Mouse (Mus musculus): ENCODE results near the gene Dtl.

DNA sequence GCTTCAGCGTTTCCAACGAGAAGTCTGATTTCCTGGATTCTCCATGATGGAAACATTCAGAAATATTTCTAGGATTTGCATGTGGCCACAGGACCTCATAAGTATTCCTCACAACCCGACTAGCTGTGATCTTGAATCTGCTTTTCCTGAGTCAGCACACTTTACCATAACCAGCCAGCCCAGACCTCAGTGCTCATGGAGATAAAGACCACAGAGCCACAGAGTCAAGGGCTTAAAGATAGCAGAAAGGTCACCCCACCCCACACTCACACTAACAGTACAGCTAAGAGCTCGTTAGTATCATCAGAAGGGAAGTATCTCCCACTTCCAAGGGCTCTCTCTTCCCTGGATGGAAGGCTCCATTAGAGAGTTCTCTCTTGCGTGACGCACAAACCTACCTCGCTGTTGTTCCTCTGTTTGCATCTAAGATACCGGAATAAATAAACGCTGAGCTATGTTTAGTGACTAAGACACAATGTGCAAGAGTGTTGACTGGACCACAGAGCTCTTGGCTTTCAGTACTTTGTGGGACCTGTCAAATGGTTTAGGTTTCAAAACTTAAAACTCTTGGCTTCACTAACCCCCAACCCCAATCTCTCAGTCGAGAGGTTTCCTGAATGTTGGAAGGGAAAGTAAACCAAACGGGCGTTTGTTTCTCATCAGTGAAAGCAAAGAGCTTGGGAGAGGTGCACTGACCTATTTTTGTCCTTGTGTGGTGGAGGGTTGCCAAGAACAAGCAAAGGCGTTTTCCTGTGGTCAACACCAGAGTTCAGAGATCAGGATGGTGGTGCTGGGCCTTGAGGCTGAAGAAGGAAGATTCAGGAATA is 81.7 kb downstream of the Dtl start:
- TF ChIP-seq POLR2A (IDR thresholded peaks at IDR 0.05; ENCODE audit: extremely low read depth, insufficient read depth, low read length) (no peak), CTCF (IDR thresholded peaks at IDR 0.05; ENCODE audit: low read depth, low read length) (no peak)

Measured in liver, adult 2 months (tissue).